Mouse (Mus musculus) C2C12 (cell line): ENCODE results near the gene Abt1.

Source experiments
- CEBPB ChIP-seq: IDR thresholded peaks from one replicate; pipeline ENCODE4 v1.6.1; 2011; ENCODE audit warnings: low read depth, mild to moderate bottlenecking, control low read depth, moderate library complexity
- CTCF ChIP-seq: IDR thresholded peaks from one replicate; pipeline ENCODE4 v1.5.1; 2011; ENCODE audit not compliant: control insufficient read depth, insufficient read depth, insufficient read length
- MAX ChIP-seq: IDR thresholded peaks from one replicate; pipeline ENCODE4 v1.6.1; 2011; ENCODE audit warnings: mild to moderate bottlenecking, control low read depth
- MYOD1 ChIP-seq: IDR thresholded peaks from one replicate; pipeline ENCODE4 v1.6.1; 2011; ENCODE audit warnings: low read depth; ENCODE audit not compliant: control insufficient read depth, insufficient read length
- MYOG ChIP-seq: IDR thresholded peaks from one replicate; pipeline ENCODE4 v1.6.1; 2011; ENCODE audit not compliant: control insufficient read depth, insufficient read length; ENCODE audit errors: extremely low read depth
- USF1 ChIP-seq: IDR thresholded peaks from one replicate; pipeline ENCODE4 v1.6.1; 2011; ENCODE audit warnings: low read depth, mild to moderate bottlenecking, control low read depth, moderate library complexity

DNA sequence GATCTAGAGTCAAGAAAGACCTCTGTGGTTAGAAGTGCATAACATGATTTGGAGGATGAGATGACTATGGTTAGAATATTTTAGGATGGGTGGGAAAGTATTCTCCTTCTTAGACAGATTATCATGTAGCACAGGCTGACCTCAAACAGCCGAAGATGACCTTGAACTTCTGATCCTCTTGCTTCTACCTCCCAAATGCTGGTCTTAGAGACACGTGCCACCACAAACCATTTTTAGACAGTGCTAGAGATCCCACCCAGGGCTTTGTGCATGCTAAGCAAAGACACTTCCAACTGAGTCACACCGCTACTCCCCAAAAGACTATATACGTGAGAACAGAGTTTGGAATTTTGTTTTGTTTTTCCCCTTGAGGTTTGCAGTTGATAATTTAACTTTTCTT lies 38.4 kb upstream of the Abt1 start:
- TF ChIP-seq CTCF = no peak
- TF ChIP-seq MAX = no peak
- no peak for TF ChIP-seq MYOG
- TF ChIP-seq USF1 = no peak
- TF ChIP-seq MYOD1 = no peak
- TF ChIP-seq CEBPB = no peak
